Mouse (Mus musculus): ENCODE measurements around the gene Pld3. TPM values are rescaled to one million over a fixed set of nuclear protein-coding genes. Genes with fewer than 3 reads are reported as not detected.

Gene Pld3
- polyA plus RNA-seq, 1 experiment from 2014 or later = 148 TPM

DNA sequence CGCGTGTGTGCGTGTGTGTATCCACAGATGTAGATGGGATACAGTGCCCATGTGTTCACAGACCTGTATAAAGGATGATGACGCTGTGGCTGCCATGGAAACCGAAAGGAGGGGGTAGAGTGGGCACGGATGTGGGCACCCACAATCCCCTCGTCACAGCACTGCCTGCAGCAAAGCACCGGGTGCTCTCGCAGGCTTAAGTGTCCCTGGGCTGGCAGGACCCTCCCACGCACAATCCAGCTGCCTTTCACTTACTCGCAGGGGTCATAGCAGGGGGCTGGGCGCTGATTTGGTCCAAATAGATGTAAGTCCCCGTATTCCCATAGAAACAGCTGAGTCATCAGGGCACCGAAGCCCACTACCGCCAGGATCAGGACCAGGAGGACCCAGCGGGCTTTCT is 11.6 kb downstream of the Pld3 start:
- in situ Hi-C loops (cut with MboI; ENCODE audit: low pct_unique_long_range_greater_than_20kb) = no loop called here
- POLR2A ChIA-PET = interaction anchor here (1.1 kb wide), 1 partner anchor 10 kb away, joined by 3 read pairs; no protein-coding TSS in a partner anchor
- no peak for DNase-seq (ENCODE audit: low read depth, low spot score)
- CTCF ChIA-PET = no interaction called here
- ATAC-seq = no peak
- no peak for TF ChIP-seq CTCF (IDR thresholded peaks at IDR 0.05)
- no peaks in the 10 kb centered on the region for H3K27me3 ChIP-seq

GRCm38 (mm10) chr7:27540935-27541334 is 12.1 kb downstream of the Pld3 start:
- ChIA-PET POLR2A (no interaction called here), CTCF (interaction anchor here (4.1 kb wide), 1 partner anchor 14 kb away, joined by 24 read pairs; no protein-coding TSS in a partner anchor)

DNA sequence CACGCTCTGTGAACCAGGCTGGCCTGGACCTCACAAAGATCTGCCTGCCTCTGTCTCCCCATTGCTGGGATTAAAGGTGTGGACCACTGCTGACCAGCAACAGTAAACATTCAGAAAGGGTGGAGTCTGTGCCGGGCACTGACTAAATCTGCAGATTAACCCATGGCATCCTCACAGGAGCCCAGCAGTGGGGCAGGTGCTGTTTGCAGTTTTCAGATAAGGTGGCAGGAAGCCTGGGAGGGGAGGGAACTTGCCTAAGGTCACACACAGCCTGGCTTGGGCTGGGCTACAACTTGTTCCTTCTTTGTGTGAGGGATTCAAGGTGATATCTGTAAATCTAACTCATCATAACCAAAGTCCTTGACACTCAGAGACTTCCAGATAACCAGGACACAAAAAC is 12.5 kb downstream of the Pld3 start:
- DNase-seq (ENCODE audit: low read depth, low spot score) = no peak
- TF ChIP-seq CTCF (IDR thresholded peaks at IDR 0.05) = no peak

More at GRCm38 (mm10) chr7:27540935-27541334, 12.1 kb downstream of the Pld3 start:
- H3K27me3 ChIP-seq = no peaks in the 10 kb centered on the region
- ATAC-seq (no peak), DNase-seq (ENCODE audit: low read depth, low spot score) (no peak)
- in situ Hi-C loops (cut with MboI; ENCODE audit: low pct_unique_long_range_greater_than_20kb) = no loop called here
- TF ChIP-seq CTCF (IDR thresholded peaks at IDR 0.05) = no peak

GRCm38 (mm10) chr7:27538797-27539196 is 14.2 kb downstream of the Pld3 start:
- POLR2A ChIA-PET = interaction anchor here (0.9 kb wide), 1 partner anchor 12 kb away, joined by 3 read pairs; no protein-coding TSS in a partner anchor
- TF ChIP-seq CTCF (IDR thresholded peaks at IDR 0.05) = no peak
- in situ Hi-C loops (cut with MboI; ENCODE audit: low pct_unique_long_range_greater_than_20kb) = no loop called here
- no peak for ATAC-seq
- CTCF ChIA-PET = interaction anchor here (0.7 to 4.1 kb wide), 2 partner anchors 12 to 23 kb away, joined by 3 to 24 read pairs; no protein-coding TSS in a partner anchor
- no peaks in the 10 kb centered on the region for H3K27me3 ChIP-seq
- no peak for DNase-seq (ENCODE audit: low read depth, low spot score)

More for the DNA sequence above, 12.5 kb downstream of the Pld3 start:
- ATAC-seq = no peak
- no peaks in the 10 kb centered on the region for H3K27me3 ChIP-seq
- ChIA-PET CTCF (interaction anchor here (1.2 to 4.1 kb wide), 2 partner anchors 14 to 19 kb away, joined by 3 to 24 read pairs; no protein-coding TSS in a partner anchor), POLR2A (no interaction called here)
- in situ Hi-C loops (cut with MboI; ENCODE audit: low pct_unique_long_range_greater_than_20kb) = no loop called here

DNA sequence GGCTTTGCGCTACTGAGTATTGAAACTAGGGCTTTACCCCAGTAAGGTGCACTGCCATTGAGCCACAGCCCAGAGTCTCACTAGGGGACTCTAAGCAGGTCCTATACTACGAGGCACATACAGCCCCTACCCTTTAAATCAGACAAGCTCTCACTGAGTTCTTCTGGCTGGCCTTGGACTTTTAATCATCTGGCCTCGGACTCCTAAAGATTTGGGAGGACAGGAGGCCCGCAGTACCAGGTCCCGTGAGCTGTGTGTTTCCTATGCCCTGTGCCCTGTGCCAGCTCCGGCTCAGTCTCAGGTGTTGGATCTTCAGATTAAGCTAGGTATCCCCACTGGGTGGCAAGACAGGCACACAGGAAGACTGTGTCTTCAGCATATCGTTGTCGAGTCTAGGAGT is 15.0 kb downstream of the Pld3 start:
- ChIA-PET CTCF (interaction anchor here (0.6 to 4.1 kb wide), 2 partner anchors 11 to 50 kb away, joined by 3 to 24 read pairs; no protein-coding TSS in a partner anchor), POLR2A (interaction anchor here (1.2 kb wide), 1 partner anchor 12 kb away, joined by 4 read pairs; no protein-coding TSS in a partner anchor)
- no peak for ATAC-seq
- no peaks in the 10 kb centered on the region for H3K27me3 ChIP-seq
- no peak for DNase-seq (ENCODE audit: low read depth, low spot score)
- TF ChIP-seq CTCF (IDR thresholded peaks at IDR 0.05) = no peak
- in situ Hi-C loops (cut with MboI; ENCODE audit: low pct_unique_long_range_greater_than_20kb) = no loop called here

DNA sequence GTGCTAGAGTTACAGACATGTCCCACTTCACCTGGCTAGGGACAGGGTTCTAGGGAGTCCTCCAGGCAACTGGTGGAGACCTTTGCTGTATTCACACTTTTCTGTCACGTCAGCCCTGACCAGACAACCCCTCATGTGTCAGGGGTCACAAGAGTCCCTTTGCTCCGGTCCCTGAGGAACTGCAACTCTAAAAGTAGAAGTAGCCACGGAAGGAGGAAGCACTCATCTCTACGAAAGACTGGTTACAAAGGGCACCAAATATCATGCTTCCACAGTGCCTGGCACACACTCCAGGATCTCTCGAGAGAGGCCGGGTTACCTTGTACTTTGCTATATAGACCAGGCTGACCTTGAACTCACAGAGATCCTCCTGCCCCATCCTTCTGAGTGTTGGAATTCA is 16.4 kb downstream of the Pld3 start:
- no peak for ATAC-seq
- in situ Hi-C loops (cut with MboI; ENCODE audit: low pct_unique_long_range_greater_than_20kb) = no loop called here
- TF ChIP-seq CTCF (IDR thresholded peaks at IDR 0.05) = no peak
- H3K27me3 ChIP-seq = no peaks in the 10 kb centered on the region
- no peak for DNase-seq (ENCODE audit: low read depth, low spot score)
- POLR2A ChIA-PET = no interaction called here
- CTCF ChIA-PET = interaction anchor here (4.1 kb wide), 1 partner anchor 10 kb away, joined by 24 read pairs; no protein-coding TSS in a partner anchor

DNA sequence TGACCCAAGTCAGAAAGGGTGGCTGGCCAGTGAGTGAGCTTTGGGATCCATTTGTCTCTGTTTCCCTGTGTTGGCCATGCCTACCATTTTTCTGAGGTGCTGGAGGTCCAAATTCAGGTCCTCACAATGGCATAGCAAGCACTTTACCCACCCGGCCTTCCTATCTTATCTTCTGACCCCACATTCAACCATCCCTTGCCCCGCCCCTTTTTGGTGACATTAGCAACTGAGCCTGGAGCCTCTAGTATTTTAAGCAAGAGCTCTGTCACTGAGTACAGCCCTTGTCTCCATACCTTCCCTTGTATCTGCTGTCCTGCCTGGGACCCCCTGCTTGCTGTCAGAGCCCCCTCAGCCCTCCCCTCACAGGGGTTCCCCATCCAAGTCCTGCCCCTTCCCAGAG is 17.6 kb downstream of the Pld3 start:
- POLR2A ChIA-PET = no interaction called here
- no peak for TF ChIP-seq CTCF (IDR thresholded peaks at IDR 0.05)
- no peak for ATAC-seq
- no peak for DNase-seq (ENCODE audit: low read depth, low spot score)
- in situ Hi-C loops (cut with MboI; ENCODE audit: low pct_unique_long_range_greater_than_20kb) = no loop called here
- CTCF ChIA-PET = no interaction called here
- H3K27me3 ChIP-seq = no peaks in the 10 kb centered on the region

DNA sequence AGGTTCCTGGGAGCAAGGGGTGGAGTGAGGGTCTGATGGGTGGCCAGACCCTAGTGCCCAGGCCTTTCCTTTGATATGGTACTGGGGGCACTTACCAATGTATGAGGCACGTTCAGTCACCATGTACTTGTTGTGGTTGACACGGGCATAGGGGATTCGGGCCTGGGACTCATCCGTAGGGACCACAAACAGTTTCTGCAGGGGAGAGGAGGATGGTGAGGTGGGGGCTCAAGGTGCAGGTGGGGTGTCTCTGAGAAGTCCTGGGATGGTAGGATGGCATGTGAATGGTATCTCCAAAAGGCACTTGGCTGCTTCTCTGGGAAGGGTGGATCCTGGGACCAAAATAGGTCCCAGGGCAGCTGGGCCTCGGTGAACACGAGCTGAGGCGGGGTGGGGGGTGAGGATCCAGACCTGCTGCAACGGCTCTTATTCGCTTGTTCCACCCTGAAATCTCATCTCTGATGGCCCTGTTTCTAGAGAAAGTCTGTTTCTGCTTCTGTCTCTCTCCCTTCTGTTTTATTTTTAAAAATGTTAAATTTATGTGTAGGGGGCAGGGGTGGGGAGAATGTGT is 20.5 kb downstream of the Pld3 start:
- ATAC-seq (no peak), DNase-seq (ENCODE audit: low read depth, low spot score) (no peak)
- ChIA-PET CTCF (no interaction called here), POLR2A (no interaction called here)
- no peaks in the 10 kb centered on the region for H3K27me3 ChIP-seq
- in situ Hi-C loops (cut with MboI; ENCODE audit: low pct_unique_long_range_greater_than_20kb) = no loop called here
- no peak for TF ChIP-seq CTCF (IDR thresholded peaks at IDR 0.05)

DNA sequence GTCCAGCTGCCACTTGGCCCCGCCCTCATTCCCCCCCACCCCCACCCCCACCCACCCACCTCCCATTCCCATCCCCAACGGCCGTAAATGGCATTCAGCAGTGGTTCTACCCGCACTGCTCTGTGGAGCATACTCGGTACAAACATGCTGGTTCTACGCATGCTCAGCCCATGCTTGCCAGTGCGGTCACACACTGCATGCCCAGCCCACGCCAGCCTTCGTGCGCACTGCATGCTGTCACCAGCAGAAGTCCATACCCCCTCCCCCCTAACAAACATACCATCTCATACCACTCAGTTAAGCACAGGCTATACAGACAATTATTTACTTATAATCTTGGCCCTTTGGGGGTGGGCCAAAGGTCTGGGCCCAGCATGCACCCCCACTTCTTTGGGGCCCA is 21.3 kb downstream of the Pld3 start:
- in situ Hi-C loops (cut with MboI; ENCODE audit: low pct_unique_long_range_greater_than_20kb) = no loop called here
- ChIA-PET CTCF (no interaction called here), POLR2A (no interaction called here)
- ATAC-seq (no peak), DNase-seq (ENCODE audit: low read depth, low spot score) (no peak)
- no peaks in the 10 kb centered on the region for H3K27me3 ChIP-seq
- TF ChIP-seq CTCF (IDR thresholded peaks at IDR 0.05) = no peak

DNA sequence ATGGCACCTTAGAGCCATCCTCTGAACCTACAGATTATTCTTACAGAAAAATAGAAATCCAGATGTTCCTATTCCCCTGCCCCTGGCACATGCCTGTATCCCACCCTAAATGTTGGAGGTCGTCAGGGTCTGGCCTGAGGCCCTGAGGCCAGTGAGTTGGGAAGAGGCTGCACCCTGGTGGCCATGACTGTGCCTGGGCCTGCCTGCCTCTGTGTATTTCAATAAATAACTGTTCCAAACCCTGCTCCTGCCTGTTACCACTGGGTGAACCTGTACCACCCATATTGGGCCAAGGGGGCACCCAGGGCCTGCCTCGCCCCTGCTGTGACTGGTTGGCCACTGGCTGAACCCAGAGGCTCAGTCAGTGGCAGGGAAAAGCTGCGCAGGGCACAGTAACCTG is 22.1 kb downstream of the Pld3 start:
- CTCF ChIA-PET = interaction anchor here (2.3 kb wide), 1 partner anchor 93 kb away, joined by 5 read pairs; no protein-coding TSS in a partner anchor
- in situ Hi-C loops (cut with MboI; ENCODE audit: low pct_unique_long_range_greater_than_20kb) = no loop called here
- POLR2A ChIA-PET = no interaction called here
- DNase-seq (ENCODE audit: low read depth, low spot score) = no peak
- ATAC-seq = no peak
- H3K27me3 ChIP-seq = no peaks in the 10 kb centered on the region
- TF ChIP-seq CTCF (IDR thresholded peaks at IDR 0.05) = no peak

GRCm38 (mm10) chr7:27529070-27529469 is 23.9 kb downstream of the Pld3 start:
- DNase-seq (ENCODE audit: low read depth, low spot score) (no peak), ATAC-seq (no peak)
- TF ChIP-seq CTCF (IDR thresholded peaks at IDR 0.05) = no peak
- CTCF ChIA-PET = interaction anchor here (2.3 kb wide), 1 partner anchor 91 kb away, joined by 5 read pairs; no protein-coding TSS in a partner anchor
- in situ Hi-C loops (cut with MboI; ENCODE audit: low pct_unique_long_range_greater_than_20kb) = loop anchor here (5.0 kb wide), 1 partner anchor 92 kb away; no protein-coding TSS in a partner anchor
- POLR2A ChIA-PET = no interaction called here
- no peaks in the 10 kb centered on the region for H3K27me3 ChIP-seq
